11 mouse cellular contexts compared by ENCODE assay signal in the genomic region with DNA sequence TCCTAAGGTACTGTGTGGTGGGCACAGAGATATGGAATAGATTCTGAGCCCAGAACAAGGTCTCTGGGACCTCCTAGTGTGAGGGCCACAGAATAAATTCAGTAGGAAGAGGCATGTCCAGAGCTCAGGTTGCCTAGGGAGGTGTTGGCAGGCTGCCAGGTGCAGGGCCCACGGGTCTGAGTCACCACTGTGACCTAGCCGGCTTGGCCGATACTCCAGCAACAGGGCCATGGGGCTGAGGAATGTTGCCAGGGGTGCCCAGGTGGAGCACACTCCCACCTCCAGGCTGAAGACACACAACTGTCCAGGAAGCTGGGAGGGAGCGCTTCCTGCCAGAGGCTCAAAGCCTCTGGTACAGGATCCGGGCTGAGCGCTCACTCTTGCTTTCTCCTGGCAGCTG. TPM values are rescaled to one million over a fixed set of nuclear protein-coding genes. Genes with fewer than 3 reads are reported as not detected.
DNase-seq lines count a peak whose midpoint lies in the region; ATAC-seq lines count a peak whose summit lies in the region.
"Had no signal": no experiment of that assay in that cellular context is flagged by ENCODE, and none has a peak within 500 bp of the region (broad histone marks: within the 10 kb centered on the region; RNA-seq: fewer than 3 reads in every experiment).

No protein-coding gene starts in this region.

- 51% methylated on average over 6 of the region's 6 CpGs for WGBS in kidney, embryonic 15.5 days

- no peak overlapping the region for H3K4me2 ChIP-seq in kidney, embryonic 15.5 days
- H3K4me2 ChIP-seq: heart, embryonic 15.5 days had no signal

- no peaks in the 10 kb centered on the region for H3K36me3 ChIP-seq in kidney, embryonic 15.5 days
- H3K36me3 ChIP-seq: heart, embryonic 15.5 days had no signal

- H3K4me3 ChIP-seq in kidney, embryonic 15.5 days (replicated peaks): no peak overlapping the region
- H3K4me3 ChIP-seq: heart, embryonic 15.5 days; megakaryocyte, embryonic 14.5 days had no signal

- H3K27ac ChIP-seq in kidney, embryonic 15.5 days: no peak overlapping the region
- H3K27ac ChIP-seq: heart, embryonic 15.5 days had no signal

- ATAC-seq in kidney, embryonic 15.5 days (replicated peaks; ENCODE audit: low FRiP score): peak; percentile 66
- no peak for ATAC-seq in granulocyte monocyte progenitor cell, adult 5-6 weeks (replicated peaks; ENCODE audit: poor library complexity, severe bottlenecking)
- no peak for ATAC-seq in megakaryocyte progenitor cell, adult 5-6 weeks (replicated peaks; ENCODE audit: poor library complexity)

- no peaks in the 10 kb centered on the region for H3K27me3 ChIP-seq in kidney, embryonic 15.5 days
- H3K27me3 ChIP-seq: heart, embryonic 15.5 days had no signal

- H3K9ac ChIP-seq in kidney, embryonic 15.5 days: no peak overlapping the region
- H3K9ac ChIP-seq: heart, embryonic 15.5 days had no signal

- intact Hi-C loops in left cerebral cortex, postnatal 36 days (cut with DNase I): no loop called here

- H3K9me3 ChIP-seq in kidney, embryonic 15.5 days (replicated peaks): no peaks in the 10 kb centered on the region
- H3K9me3 ChIP-seq: heart, embryonic 15.5 days had no signal

- peak; percentile 42 for DNase-seq in gastrocnemius, postnatal 10 days
- DNase-seq in gastrocnemius, postnatal 4 days (ENCODE audit: low spot score in 2 of 2): no peak
- DNase-seq in adrenal gland, adult (ENCODE audit: inconsistent age in 2 of 2, low spot score in 1 of 2): peak; percentile 80 to 88
- DNase-seq in lung, postnatal 4 days: peak; percentile 74 to 82
- no peak for DNase-seq in left cerebral cortex, postnatal 36 days (ENCODE audit: low spot score in 2 of 2)

- peaks cover 12% of the 10 kb centered on the region for H3K4me1 ChIP-seq in kidney, embryonic 15.5 days
- H3K4me1 ChIP-seq: megakaryocyte, embryonic 14.5 days had no signal

RNA-seq across cellular contexts. Expression of a gene that starts 1.9 kb away (rescaled TPM):
- total RNA-seq in gastrocnemius, postnatal 10 days (2021): not detected
- not detected for total RNA-seq in gastrocnemius, postnatal 4 days (2021)
- polyA plus RNA-seq in kidney, embryonic 15.5 days (2015; fragmentation: Nextera tagmentation; extraction: Ambion mirVana): 0.27 and 0.41 TPM in 2 replicates
- total RNA-seq in granulocyte monocyte progenitor cell, adult 5-6 weeks (2014; fragmentation: Nextera tagmentation): not detected in 2 replicates
- 2.9 TPM in 1 of 2 replicates, not detected in the other for total RNA-seq in granulocyte monocyte progenitor cell, adult 5-6 weeks (2017)
- 0.17 TPM in 1 of 2 replicates, not detected in the other for total RNA-seq in megakaryocyte progenitor cell, adult 5-6 weeks (2015)
- total RNA-seq in megakaryocyte progenitor cell, adult 5-6 weeks (2017): not detected in 2 replicates
- total RNA-seq in left cerebral cortex, postnatal 36 days (2021): not detected
- total RNA-seq: CH12.LX had no signal
- polyA plus RNA-seq: heart, embryonic 15.5 days had no signal

RNA-seq across cellular contexts. Expression of a gene that starts 8.3 kb away (rescaled TPM):
- under 1 TPM in 1 of 2 experiments, not detected in 1; 0.75 TPM for total RNA-seq in gastrocnemius, postnatal 10 days (2021)
- 1 to 10 TPM; 6.8 to 7.6 TPM for total RNA-seq in gastrocnemius, postnatal 4 days (2021)
- not detected in 2 replicates for polyA plus RNA-seq in kidney, embryonic 15.5 days (2015; fragmentation: Nextera tagmentation; extraction: Ambion mirVana)
- not detected in 2 replicates for total RNA-seq in granulocyte monocyte progenitor cell, adult 5-6 weeks (2014; fragmentation: Nextera tagmentation)
- not detected in 2 replicates for total RNA-seq in granulocyte monocyte progenitor cell, adult 5-6 weeks (2017)
- not detected in 2 replicates for total RNA-seq in megakaryocyte progenitor cell, adult 5-6 weeks (2015)
- not detected in 2 replicates for total RNA-seq in megakaryocyte progenitor cell, adult 5-6 weeks (2017)
- total RNA-seq in left cerebral cortex, postnatal 36 days (2021): not detected
- total RNA-seq: CH12.LX had no signal
- polyA plus RNA-seq: heart, embryonic 15.5 days had no signal

Comparison
In these comparisons a context has a peak if more than half of its experiments do, and no peak if none do; other contexts are left out.
1. DNase-seq: peak in gastrocnemius, postnatal 10 days (single experiment), adrenal gland, adult (2 of 2) and lung, postnatal 4 days (2 of 2); none in gastrocnemius, postnatal 4 days (0 of 2) and left cerebral cortex, postnatal 36 days (0 of 2).
2. RNA of a gene that starts 8.3 kb away (total RNA-seq): 6.8 to 7.6 TPM in gastrocnemius, postnatal 4 days; 0.75 TPM in gastrocnemius, postnatal 10 days, not detected in left cerebral cortex, postnatal 36 days, not detected in granulocyte monocyte progenitor cell, adult 5-6 weeks and not detected in megakaryocyte progenitor cell, adult 5-6 weeks; every median in the first group is over 4 times any median in the second.